Mouse (Mus musculus) forebrain, embryonic 16.5 days (tissue): ENCODE data around the gene Gdf3. TPM values are rescaled to one million over a fixed set of nuclear protein-coding genes. Genes with fewer than 3 reads are reported as not detected.

ENCODE experiments used
- ATAC-seq: fragments of 200-750 bp; cut with Nextera tagmentation; 2 replicates; pipeline ENCODE4 v1.8.0; 2017; ENCODE audit warnings: mild to moderate bottlenecking, moderate library complexity
- H3K27ac ChIP-seq: fragments of 300-500 bp; sonication (generic); 2 replicates; pipeline ENCODE4 v1.5.1; 2014; ENCODE audit warnings: low read length, control low read depth
- H3K27me3 ChIP-seq: fragments of 300-500 bp; sonication (generic); replicated peaks from 2 replicates; pipeline ENCODE4 v1.6.1; 2014; ENCODE audit warnings: low read length; ENCODE audit not compliant: control insufficient read depth, insufficient read depth
- H3K36me3 ChIP-seq: fragments of 300-500 bp; sonication (generic); 2 replicates; pipeline ENCODE4 v1.6.1; 2014; ENCODE audit not compliant: control insufficient read depth, insufficient read depth
- H3K4me1 ChIP-seq: fragments of 300-500 bp; sonication (generic); replicated peaks from 2 replicates; pipeline ENCODE4 v1.6.1; 2014; ENCODE audit warnings: low read length; ENCODE audit not compliant: control insufficient read depth, insufficient read depth
- H3K4me2 ChIP-seq: fragments of 300-500 bp; sonication (generic); 2 replicates; pipeline ENCODE4 v1.6.1; 2014; ENCODE audit warnings: mild to moderate bottlenecking, low read length, control low read depth
- H3K4me3 ChIP-seq: fragments of 300-500 bp; sonication (generic); replicated peaks from 2 replicates; pipeline ENCODE4 v1.5.1; 2014; ENCODE audit warnings: mild to moderate bottlenecking, low read length, control low read depth
- H3K9ac ChIP-seq: fragments of 300-500 bp; sonication (generic); replicated peaks from 2 replicates; pipeline ENCODE4 v1.6.1; 2014; ENCODE audit warnings: low read depth, low read length, control low read depth
- H3K9me3 ChIP-seq: fragments of 300-500 bp; sonication (generic); 2 replicates; pipeline ENCODE4 v1.6.1; 2016; ENCODE audit warnings: low read length; ENCODE audit not compliant: control insufficient read depth
- WGBS: fragments of 180-500 bp; shearing (Covaris S2); extraction: QIAGEN DNeasy Blood & Tissue Kit; methylation state at CpG from one replicate; pipeline ENCODE4 v1.1.7; 2014; 5-methylcytosine and 5-hydroxymethylcytosine counted together
- polyA plus RNA-seq: library from polyadenylated mRNA; unstranded; fragments of >200 nt; fragmentation: Nextera tagmentation; extraction: Ambion mirVana; gene quantifications from 2 replicates; pipeline ENCODE4 v1.2.1, GENCODE M21; 2015

The Gdf3 gene
- polyA plus RNA-seq, 1 experiment from 2014 or later = not detected

DNA sequence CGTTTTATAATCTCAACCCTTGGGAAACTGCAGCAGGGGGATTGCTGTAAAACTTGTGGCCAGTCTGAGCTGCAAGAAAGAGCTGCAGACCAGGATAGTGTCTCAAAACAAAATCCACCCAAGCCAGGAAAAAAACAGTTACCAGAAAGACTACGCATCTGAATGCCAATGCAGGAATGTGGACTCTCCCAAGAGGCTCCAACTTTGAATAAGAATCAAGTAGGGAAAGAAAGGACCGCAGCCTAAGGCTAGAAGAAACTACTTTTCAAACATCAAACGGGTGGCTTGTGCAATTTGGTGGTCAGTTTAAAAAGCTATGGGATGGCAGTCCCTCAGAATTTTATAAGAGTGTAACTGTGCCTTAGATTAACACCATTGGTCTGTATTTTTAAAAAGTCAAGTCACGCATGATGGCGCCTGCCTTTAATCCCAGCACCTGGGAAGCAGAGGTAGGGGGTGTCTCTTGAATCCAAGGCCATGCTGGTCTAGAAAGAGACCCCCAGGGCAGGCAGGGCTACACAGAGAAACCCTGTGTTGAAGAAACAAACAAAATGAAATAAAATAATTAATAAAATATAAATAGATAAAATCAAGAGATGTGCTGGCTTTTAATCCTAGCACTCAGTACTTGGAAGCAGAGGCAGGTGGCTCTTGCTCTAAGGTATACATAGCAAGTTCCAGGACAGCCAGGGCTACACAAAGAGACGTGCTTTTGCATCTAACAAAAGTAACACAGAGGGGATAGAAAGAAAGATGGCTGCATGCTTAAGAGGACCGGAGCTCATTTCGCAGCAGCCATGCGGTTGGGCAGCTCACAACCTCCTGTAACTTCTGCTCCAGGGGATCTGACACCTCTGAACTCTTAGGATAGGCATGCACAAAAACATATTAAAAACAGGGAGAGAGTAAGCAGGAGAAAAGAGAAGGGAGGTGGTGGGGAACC is 1.2 kb downstream of the Gdf3 start:
- H3K27ac ChIP-seq = no peak overlapping the region
- no peaks in the 10 kb centered on the region for H3K4me1 ChIP-seq
- H3K9ac ChIP-seq = no peak overlapping the region
- ATAC-seq = no peak
- H3K36me3 ChIP-seq = no peaks in the 10 kb centered on the region
- no peak overlapping the region for H3K4me3 ChIP-seq
- no peaks in the 10 kb centered on the region for H3K27me3 ChIP-seq
- 79% methylated on average over 10 of the region's 10 CpGs for WGBS
- no peak overlapping the region for H3K4me2 ChIP-seq
- no peaks in the 10 kb centered on the region for H3K9me3 ChIP-seq

DNA sequence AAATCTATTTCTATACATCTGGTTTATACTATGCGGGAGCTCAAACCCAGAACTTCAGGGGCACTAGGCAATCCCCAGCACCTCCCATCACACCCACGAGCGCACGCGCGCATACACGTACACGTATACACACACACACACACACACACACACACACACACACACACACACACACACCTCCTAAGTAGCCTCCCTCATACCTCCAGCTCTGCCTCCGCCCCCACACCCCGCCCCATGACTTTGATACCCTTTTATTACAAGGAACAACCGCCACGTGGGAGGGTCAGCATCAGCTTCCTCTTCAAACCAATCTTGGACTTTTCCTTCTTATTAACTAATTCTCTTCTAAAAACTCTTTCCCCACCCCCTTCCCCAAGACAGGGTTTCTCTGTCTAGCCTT is 2.2 kb downstream of the Gdf3 start:
- Histone ChIP-seq H3K4me3 (no peak overlapping the region), H3K4me1 (0 out of 2 replicates have a peak, but pooled peaks cover under 1% of the 10 kb centered on the region), H3K27me3 (no peaks in the 10 kb centered on the region), H3K27ac (no peak overlapping the region), H3K9ac (no peak overlapping the region), H3K9me3 (no peaks in the 10 kb centered on the region), H3K4me2 (no peak overlapping the region), H3K36me3 (no peaks in the 10 kb centered on the region)
- WGBS = 98% methylated on average over 12 of the region's 12 CpGs
- ATAC-seq = no peak

DNA sequence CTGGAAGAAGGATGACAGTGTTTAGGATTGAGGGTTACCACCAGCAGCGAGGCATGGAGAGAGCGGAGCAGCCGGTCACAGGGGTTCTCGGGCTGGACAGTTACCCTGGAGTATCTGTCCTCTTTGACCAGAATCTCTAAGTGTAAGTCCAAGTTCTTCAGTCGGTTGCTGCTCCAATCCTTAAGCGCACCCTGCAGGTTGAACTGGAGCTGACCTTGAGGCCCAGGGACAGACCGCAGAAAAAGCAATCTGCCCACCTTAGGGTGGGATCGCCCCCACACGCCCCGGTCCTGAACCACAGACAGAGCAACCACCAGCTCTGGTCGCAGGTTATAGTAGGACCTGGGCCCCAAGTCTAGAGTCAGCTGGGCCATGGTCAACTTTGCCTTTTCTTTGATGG is 3.2 kb downstream of the Gdf3 start:
- H3K27me3 ChIP-seq = no peaks in the 10 kb centered on the region
- peaks cover 6% of the 10 kb centered on the region; the same call in 1 of the 2 replicates for H3K4me1 ChIP-seq
- H3K4me3 ChIP-seq = no peak overlapping the region
- 93% methylated on average over 11 of the region's 11 CpGs for WGBS
- H3K27ac ChIP-seq = no peak overlapping the region
- no peak overlapping the region for H3K9ac ChIP-seq
- H3K36me3 ChIP-seq = no peaks in the 10 kb centered on the region
- no peak overlapping the region for H3K4me2 ChIP-seq
- no peaks in the 10 kb centered on the region for H3K9me3 ChIP-seq
- ATAC-seq = no peak

DNA sequence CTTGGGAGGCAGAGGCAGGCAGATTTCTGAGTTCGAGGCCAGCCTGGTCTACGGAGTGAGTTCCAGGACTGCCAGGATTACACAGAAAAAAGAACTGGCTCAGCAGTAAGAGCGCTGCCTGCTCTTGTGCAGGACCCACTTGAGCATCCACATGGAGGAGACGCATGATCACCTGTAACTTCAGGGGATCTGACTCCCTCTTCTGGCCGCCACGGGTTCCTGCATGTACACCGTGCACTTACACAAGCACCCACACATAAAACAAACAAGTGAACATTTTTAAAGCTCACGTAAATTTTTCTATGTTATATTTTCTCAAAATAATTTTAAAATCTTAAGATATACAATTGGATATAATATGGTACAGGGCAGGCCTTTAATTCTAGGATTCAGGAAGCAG is 4.4 kb downstream of the Gdf3 start:
- no peaks in the 10 kb centered on the region for H3K9me3 ChIP-seq
- no peak for ATAC-seq
- no peaks in the 10 kb centered on the region for H3K36me3 ChIP-seq
- H3K4me3 ChIP-seq = no peak overlapping the region
- H3K9ac ChIP-seq = no peak overlapping the region
- H3K4me2 ChIP-seq = no peak overlapping the region
- peaks cover 6% of the 10 kb centered on the region; the same call in 1 of the 2 replicates for H3K4me1 ChIP-seq
- H3K27ac ChIP-seq = no peak overlapping the region
- no peaks in the 10 kb centered on the region for H3K27me3 ChIP-seq
- WGBS = 87% methylated on average over 8 of the region's 8 CpGs

DNA sequence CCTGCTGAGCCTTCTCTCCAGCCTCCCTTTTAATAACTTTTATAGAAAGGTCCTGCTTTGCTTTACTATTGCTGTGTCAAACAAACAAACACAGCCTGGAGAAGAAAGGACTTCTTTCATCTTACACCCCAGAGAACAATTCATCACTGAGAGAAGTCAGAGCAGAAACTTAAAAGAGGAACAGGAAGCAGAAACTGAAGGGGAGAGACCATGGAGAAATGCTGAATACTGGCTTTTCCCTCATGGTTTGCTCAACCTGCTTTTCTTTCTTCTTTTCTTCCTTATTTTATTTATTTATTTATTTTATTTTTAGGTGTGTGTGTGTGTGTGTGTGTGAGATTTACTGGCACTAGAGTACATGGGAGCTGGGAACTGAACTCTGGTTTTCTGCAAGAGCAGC is 5.6 kb downstream of the Gdf3 start:
- H3K36me3 ChIP-seq = no peaks in the 10 kb centered on the region
- no peak overlapping the region for H3K9ac ChIP-seq
- no peaks in the 10 kb centered on the region for H3K27me3 ChIP-seq
- no peak for ATAC-seq
- no peak overlapping the region for H3K4me2 ChIP-seq
- no peaks in the 10 kb centered on the region for H3K9me3 ChIP-seq
- no peak overlapping the region for H3K27ac ChIP-seq
- H3K4me3 ChIP-seq = no peak overlapping the region
- H3K4me1 ChIP-seq = peaks cover 6% of the 10 kb centered on the region; the same call in 1 of the 2 replicates

DNA sequence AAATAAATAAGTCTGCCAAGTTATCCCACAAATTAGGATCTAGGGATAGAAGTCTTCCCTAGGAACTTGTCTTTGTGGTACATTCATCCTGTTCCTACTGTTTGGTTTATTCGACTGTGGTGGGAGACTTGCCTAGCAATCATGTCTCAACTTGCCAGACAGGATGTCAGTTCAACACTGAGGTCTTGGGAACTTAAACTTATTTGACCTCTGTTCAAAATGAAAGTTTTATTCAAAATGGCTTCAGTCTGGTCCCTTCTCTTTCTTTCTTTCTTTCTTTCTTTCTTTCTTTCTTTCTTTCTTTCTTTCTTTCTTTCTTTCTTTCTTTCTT is 6.9 kb downstream of the Gdf3 start:
- H3K4me1 ChIP-seq = peaks cover 6% of the 10 kb centered on the region; the same call in 1 of the 2 replicates
- H3K4me3 ChIP-seq = no peak overlapping the region
- WGBS = 53% methylated on average over 1 of the region's 1 CpGs
- H3K9me3 ChIP-seq = no peaks in the 10 kb centered on the region
- no peak for ATAC-seq
- no peak overlapping the region for H3K27ac ChIP-seq
- H3K4me2 ChIP-seq = peak overlapping the region; percentile 60
- no peak overlapping the region for H3K9ac ChIP-seq
- no peaks in the 10 kb centered on the region for H3K27me3 ChIP-seq
- H3K36me3 ChIP-seq = no peaks in the 10 kb centered on the region

DNA sequence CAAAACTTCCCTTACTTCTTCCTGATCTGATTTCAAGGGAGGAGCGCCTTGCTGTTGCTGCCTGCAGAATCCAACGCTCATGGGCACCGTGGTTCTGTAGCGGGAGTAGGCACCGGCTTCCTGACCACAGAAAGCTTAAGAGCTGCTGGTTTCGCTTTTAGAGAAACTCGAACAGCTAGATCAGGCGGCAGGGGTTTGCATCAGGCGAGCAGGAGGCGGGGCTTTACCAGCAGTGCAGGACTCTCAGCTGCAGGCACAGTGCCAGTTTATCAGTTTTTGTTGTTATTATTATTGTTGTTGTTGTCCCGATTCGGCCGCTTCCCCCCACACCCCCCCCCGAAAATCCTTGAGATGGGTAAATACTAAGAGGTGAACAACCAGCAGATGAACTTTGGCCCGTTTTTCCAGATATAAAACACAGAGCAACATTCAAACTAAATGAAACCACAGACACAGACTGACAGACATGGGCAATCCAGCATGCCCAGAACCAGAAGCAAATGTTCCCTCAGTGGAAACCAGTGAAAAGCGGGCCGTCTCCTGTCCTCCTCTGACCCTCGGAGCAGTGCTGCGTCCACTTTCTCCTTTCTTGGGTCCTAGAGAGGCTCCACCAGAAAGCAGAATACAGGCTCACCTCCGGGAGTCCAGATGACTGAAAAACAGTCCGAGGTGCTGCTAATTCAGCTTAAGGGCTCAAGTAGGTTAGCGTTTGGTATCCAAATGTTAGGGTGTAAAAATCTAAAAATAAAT is 7.5 kb downstream of the Gdf3 start, which contains the start of gene Apobec1:
Gene Apobec1 (minus strand): TSS at position 203 of the 750 bp plus-strand sequence.
- H3K27ac ChIP-seq = no peak within 1 kb of the TSS

DNA sequence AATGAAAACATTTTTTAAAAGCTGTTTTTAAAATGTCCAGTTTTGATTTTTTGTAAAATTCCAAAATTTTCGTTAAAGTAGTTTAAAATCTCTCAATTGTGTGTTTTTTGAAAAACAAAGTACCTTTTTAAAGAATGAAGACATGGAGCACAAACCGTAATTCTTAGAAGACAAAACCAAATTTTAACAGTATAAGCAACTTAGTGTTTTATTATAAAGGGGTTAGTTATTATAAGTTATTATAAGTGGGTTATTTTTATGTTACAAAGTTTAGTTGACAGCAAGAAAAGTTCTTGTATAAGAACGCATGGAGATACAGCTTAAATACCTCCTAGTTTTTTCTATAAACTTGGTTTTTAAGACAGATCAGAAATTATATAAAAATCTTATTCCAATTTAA is 8.3 kb downstream of the Gdf3 start:
- Histone ChIP-seq H3K9ac (no peak overlapping the region), H3K27ac (no peak overlapping the region), H3K36me3 (no peaks in the 10 kb centered on the region), H3K4me2 (peak overlapping the region; percentile 60), H3K4me1 (peaks cover 6% of the 10 kb centered on the region; the same call in 1 of the 2 replicates), H3K4me3 (peak overlapping the region; percentile 43), H3K27me3 (no peaks in the 10 kb centered on the region), H3K9me3 (no peaks in the 10 kb centered on the region)
- no peak for ATAC-seq
- 89% methylated on average over 3 of the region's 3 CpGs for WGBS

More for the DNA sequence above, 7.5 kb downstream of the Gdf3 start, which contains the start of gene Apobec1:
- H3K4me2 ChIP-seq = peak within 1 kb of the TSS; percentile 60
- H3K9me3 ChIP-seq = no peaks in the 10 kb centered on the region
- no peaks in the 10 kb centered on the region for H3K27me3 ChIP-seq
- WGBS = 7% methylated on average over 22 of the region's 22 CpGs
- H3K4me3 ChIP-seq = peak within 1 kb of the TSS; percentile 43
- peak within 1 kb of the TSS; percentile 58 for H3K9ac ChIP-seq
- H3K36me3 ChIP-seq = no peaks in the 10 kb centered on the region
- H3K4me1 ChIP-seq = peaks cover 6% of the 10 kb centered on the region; the same call in 1 of the 2 replicates
- ATAC-seq = peak; percentile 77

DNA sequence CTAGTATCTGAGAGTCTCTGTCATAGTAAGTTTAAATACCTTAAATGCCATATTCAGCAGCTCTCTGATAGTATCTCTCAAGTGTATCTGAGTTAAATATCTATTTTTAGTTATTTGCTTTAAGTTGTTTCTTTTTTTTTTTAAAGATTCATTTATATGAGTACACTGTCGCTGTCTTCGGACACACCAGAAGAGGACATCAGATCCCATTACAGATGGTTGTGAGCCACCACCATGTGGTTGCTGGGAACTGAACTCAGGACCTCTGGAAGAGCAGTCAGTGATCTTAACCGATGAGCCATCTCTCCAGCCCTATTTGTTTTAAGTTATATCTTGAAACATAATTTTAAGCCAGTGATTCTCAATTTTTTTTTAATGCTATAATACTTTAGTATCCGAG is 8.9 kb downstream of the Gdf3 start:
- no peak overlapping the region for H3K4me3 ChIP-seq
- no peak overlapping the region for H3K27ac ChIP-seq
- H3K27me3 ChIP-seq = no peaks in the 10 kb centered on the region
- WGBS = 92% methylated on average over 4 of the region's 4 CpGs
- no peak overlapping the region for H3K4me2 ChIP-seq
- H3K9me3 ChIP-seq = no peaks in the 10 kb centered on the region
- H3K9ac ChIP-seq = no peak overlapping the region
- H3K36me3 ChIP-seq = no peaks in the 10 kb centered on the region
- peaks cover 6% of the 10 kb centered on the region; the same call in 1 of the 2 replicates for H3K4me1 ChIP-seq
- ATAC-seq = no peak
